Mouse (Mus musculus) embryonic fibroblast, embryonic 13.5 days (primary cell): Measurements from ENCODE around the gene Pkig.

Experiments
- CTCF ChIP-seq: IDR thresholded peaks from 2 replicates; pipeline ENCODE4 v1.5.1; 2011; ENCODE audit warnings: mild to moderate bottlenecking, control low read depth, low read length, moderate library complexity, borderline replicate concordance; ENCODE audit not compliant: insufficient read depth
- POLR2A ChIP-seq: IDR thresholded peaks from 2 replicates; pipeline ENCODE4 v1.6.1; 2011; ENCODE audit warnings: low read depth, mild to moderate bottlenecking, control low read depth, low read length, moderate library complexity

DNA sequence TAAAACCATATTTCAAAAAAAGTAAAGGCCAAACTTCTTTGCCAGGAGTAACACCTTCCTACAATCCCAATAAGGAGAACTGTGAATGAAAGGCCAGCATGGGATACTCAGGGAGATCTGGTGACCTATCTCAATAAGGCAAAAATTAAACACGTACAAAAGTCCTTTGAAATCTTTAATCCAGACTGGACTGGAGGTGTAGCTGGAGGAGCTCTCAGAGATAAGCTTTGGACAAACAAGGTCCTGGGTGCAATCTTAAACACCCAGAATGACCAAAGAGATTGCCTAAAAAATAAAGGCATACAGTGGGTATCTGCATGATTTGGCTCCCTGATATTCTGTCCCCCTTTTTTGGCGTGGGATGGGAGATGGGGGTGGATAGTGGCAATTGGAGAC is 14.6 kb upstream of the Pkig start:
- TF ChIP-seq CTCF (no peak), POLR2A (no peak)
